Mouse (Mus musculus): ENCODE data around the gene H2afx. TPM values are rescaled to one million over a fixed set of nuclear protein-coding genes. Genes with fewer than 3 reads are reported as not detected.

The H2afx gene
- polyA plus RNA-seq, 1 experiment from 2014 or later, result 164 TPM

DNA sequence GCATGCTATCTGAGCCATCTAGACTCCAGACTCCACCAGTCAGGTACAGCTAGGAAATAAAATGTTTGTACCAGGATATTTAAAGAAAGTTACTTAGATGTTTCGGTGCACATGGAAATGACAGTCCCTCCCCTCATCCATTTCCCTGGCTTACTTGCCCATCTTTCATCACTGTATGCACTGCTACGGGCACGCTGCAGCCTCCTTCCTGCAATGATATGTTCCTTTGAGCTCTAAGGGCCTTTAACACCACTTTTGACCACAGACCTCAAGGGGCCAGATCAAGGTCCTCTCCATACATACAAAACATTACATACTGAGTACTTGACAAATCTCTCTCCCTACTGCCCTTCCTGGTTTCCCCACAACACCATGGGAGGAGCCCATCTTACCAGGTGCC lies 2.5 kb downstream of the H2afx start:
- peak overlapping the region; percentile 93 for H3K9ac ChIP-seq (replicated peaks)
- H3K27me3 ChIP-seq (ENCODE audit: insufficient read depth, low read length), result no peaks in the 10 kb centered on the region
- no peak for DNase-seq
- no peak for TF ChIP-seq EP300 (IDR thresholded peaks at IDR 0.05; ENCODE audit: low read depth)
- no peak for TF ChIP-seq CTCF (IDR thresholded peaks at IDR 0.05; ENCODE audit: low read depth)
- peak overlapping the region; percentile 79 for H3K4me3 ChIP-seq (ENCODE audit: low read depth, low read length)
- H3K36me3 ChIP-seq (replicated peaks; ENCODE audit: insufficient read depth, low read length), result peaks cover 72% of the 10 kb centered on the region
- H3K4me1 ChIP-seq (ENCODE audit: insufficient read depth), result peaks cover 20% of the 10 kb centered on the region
- no peaks in the 10 kb centered on the region for H3K9me3 ChIP-seq (ENCODE audit: low read length)
- H3K4me2 ChIP-seq (ENCODE audit: low read depth, low read length), result peak overlapping the region; percentile 79
- peak overlapping the region; percentile 49; the same call in 1 of the 2 replicates for H3K27ac ChIP-seq (ENCODE audit: low read depth)
- WGBS (ENCODE audit: insufficient replicate concordance), result 37% methylated on average over 3 of the region's 3 CpGs
- no peak for ATAC-seq

DNA sequence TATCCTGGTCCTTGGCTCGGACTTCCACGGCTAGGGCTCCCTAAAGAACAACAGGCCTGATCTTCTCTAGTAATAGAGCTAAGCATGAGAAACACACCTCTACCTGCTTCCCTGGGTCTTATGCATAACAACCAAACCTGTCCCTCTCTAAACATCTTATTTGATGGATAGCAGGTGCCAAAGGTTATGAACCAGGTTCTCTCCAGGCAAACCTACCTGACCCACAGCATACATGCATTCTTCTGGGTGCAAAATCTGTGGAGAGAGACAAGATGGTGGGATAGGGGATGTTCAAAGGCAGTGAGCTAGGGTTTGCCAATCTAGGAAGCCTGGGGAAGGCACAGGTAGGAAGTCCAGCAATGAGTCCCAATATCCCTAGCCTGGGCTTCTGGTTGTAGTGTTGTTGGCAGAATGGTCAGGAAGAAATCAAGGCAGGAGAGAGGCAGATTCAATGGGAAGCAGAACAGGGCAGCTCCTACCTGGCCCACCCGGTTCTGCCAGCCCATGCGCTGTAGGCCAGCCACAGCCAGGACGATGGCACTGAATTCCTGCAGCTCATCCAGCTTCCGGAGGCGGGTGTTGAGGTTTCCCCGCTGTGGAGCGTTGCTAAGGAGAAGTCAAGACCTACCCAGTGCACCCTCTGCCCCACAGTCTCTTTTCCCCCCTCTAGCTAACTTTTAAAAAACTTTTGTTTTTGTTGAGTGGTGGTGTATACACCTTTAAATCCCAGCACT lies 3.1 kb downstream of the H2afx start:
- H3K27ac ChIP-seq (ENCODE audit: low read depth), result peak overlapping the region; percentile 49; the same call in 1 of the 2 replicates
- H3K4me2 ChIP-seq (ENCODE audit: low read depth, low read length), result peak overlapping the region; percentile 79

GRCm38 (mm10) chr9:44338574-44338973 lies 4.1 kb downstream of the H2afx start:
- no peaks in the 10 kb centered on the region for H3K9me3 ChIP-seq (ENCODE audit: low read length)
- H3K27ac ChIP-seq (ENCODE audit: low read depth), result peak overlapping the region; percentile 19
- H3K4me1 ChIP-seq (ENCODE audit: insufficient read depth), result peaks cover 20% of the 10 kb centered on the region
- H3K27me3 ChIP-seq (ENCODE audit: insufficient read depth, low read length), result no peaks in the 10 kb centered on the region
- peaks cover 58% of the 10 kb centered on the region for H3K36me3 ChIP-seq (replicated peaks; ENCODE audit: insufficient read depth, low read length)
- H3K4me2 ChIP-seq (ENCODE audit: low read depth, low read length), result peak overlapping the region; percentile 79
- peak overlapping the region; percentile 93 for H3K9ac ChIP-seq (replicated peaks)
- DNase-seq (no peak), ATAC-seq (no peak)
- peak overlapping the region; percentile 79 for H3K4me3 ChIP-seq (ENCODE audit: low read depth, low read length)
- TF ChIP-seq CTCF (IDR thresholded peaks at IDR 0.05; ENCODE audit: low read depth) (peak; percentile 56), EP300 (IDR thresholded peaks at IDR 0.05; ENCODE audit: low read depth) (no peak)
- 75% methylated on average over 5 of the region's 5 CpGs for WGBS (ENCODE audit: insufficient replicate concordance)

More for the DNA sequence above, 3.1 kb downstream of the H2afx start:
- WGBS (ENCODE audit: insufficient replicate concordance), result 68% methylated on average over 9 of the region's 9 CpGs
- Histone ChIP-seq H3K4me1 (ENCODE audit: insufficient read depth) (peaks cover 20% of the 10 kb centered on the region), H3K9ac (replicated peaks) (peak overlapping the region; percentile 93), H3K9me3 (ENCODE audit: low read length) (no peaks in the 10 kb centered on the region), H3K4me3 (ENCODE audit: low read depth, low read length) (peak overlapping the region; percentile 79), H3K27me3 (ENCODE audit: insufficient read depth, low read length) (no peaks in the 10 kb centered on the region), H3K36me3 (replicated peaks; ENCODE audit: insufficient read depth, low read length) (peaks cover 67% of the 10 kb centered on the region)
- DNase-seq (no peak), ATAC-seq (no peak)
- TF ChIP-seq CTCF (IDR thresholded peaks at IDR 0.05; ENCODE audit: low read depth) (no peak), EP300 (IDR thresholded peaks at IDR 0.05; ENCODE audit: low read depth) (no peak)

DNA sequence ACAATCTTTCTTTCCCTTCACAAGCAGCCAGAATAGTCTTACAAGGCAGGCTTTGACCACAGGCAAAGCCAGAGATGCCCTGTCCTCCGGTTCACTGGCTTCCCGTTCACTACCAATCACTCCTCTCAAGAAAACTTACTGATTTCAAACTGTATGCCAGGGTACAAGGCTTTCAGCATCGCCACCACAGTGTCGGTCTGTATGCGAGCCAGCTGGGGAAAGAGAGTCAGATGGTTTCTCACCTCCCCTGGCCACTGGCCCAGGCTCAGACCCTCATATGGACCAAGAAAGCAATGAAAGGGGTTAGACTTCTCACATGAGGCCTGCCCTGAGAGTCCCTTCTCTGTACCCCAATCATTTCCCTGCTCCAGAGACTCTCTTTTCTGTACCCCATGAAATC lies 7.0 kb downstream of the H2afx start:
- Histone ChIP-seq H3K27me3 (ENCODE audit: insufficient read depth, low read length) (no peaks in the 10 kb centered on the region), H3K9ac (replicated peaks) (peak overlapping the region; percentile 95), H3K4me3 (ENCODE audit: low read depth, low read length) (peak overlapping the region; percentile 79), H3K4me1 (ENCODE audit: insufficient read depth) (peaks cover 14% of the 10 kb centered on the region), H3K9me3 (ENCODE audit: low read length) (no peaks in the 10 kb centered on the region), H3K4me2 (ENCODE audit: low read depth, low read length) (peak overlapping the region; percentile 79), H3K27ac (ENCODE audit: low read depth) (peak overlapping the region; percentile 96), H3K36me3 (replicated peaks; ENCODE audit: insufficient read depth, low read length) (peaks cover 56% of the 10 kb centered on the region)
- WGBS (ENCODE audit: insufficient replicate concordance), result 63% methylated on average over 5 of the region's 5 CpGs
- TF ChIP-seq CTCF (IDR thresholded peaks at IDR 0.05; ENCODE audit: low read depth), result no peak
- TF ChIP-seq EP300 (IDR thresholded peaks at IDR 0.05; ENCODE audit: low read depth), result no peak
- ATAC-seq, result no peak
- DNase-seq, result no peak

DNA sequence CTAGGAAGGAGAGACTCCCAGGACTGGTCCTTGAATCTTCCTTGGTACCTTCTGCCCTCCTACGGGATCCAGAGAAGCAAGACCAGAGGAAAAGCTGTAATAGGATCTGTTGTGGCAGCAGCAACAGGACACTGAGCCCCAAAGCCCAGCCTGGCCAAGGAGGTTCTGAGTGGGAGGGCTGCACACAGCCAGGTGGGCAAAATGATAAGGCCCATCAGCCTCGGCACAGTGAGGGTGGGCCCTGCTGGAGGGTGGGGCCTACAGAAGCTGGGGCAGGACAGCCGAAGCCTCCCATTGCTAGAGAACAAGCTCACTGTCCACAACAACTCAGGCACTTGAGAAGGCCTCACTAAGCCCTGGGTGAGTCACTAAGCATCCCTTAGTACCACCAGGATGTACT lies 7.7 kb downstream of the H2afx start:
- Histone ChIP-seq H3K27me3 (ENCODE audit: insufficient read depth, low read length) (no peaks in the 10 kb centered on the region), H3K4me1 (ENCODE audit: insufficient read depth) (peaks cover 10% of the 10 kb centered on the region), H3K27ac (ENCODE audit: low read depth) (peak overlapping the region; percentile 96), H3K9ac (replicated peaks) (peak overlapping the region; percentile 95), H3K9me3 (ENCODE audit: low read length) (no peaks in the 10 kb centered on the region), H3K4me2 (ENCODE audit: low read depth, low read length) (peak overlapping the region; percentile 79), H3K36me3 (replicated peaks; ENCODE audit: insufficient read depth, low read length) (peaks cover 53% of the 10 kb centered on the region), H3K4me3 (ENCODE audit: low read depth, low read length) (peak overlapping the region; percentile 79)
- 41% methylated on average over 3 of the region's 3 CpGs for WGBS (ENCODE audit: insufficient replicate concordance)
- DNase-seq (peak; percentile 86), ATAC-seq (peak; percentile 73)
- TF ChIP-seq EP300 (IDR thresholded peaks at IDR 0.05; ENCODE audit: low read depth) (peak; percentile 94), CTCF (IDR thresholded peaks at IDR 0.05; ENCODE audit: low read depth) (no peak)

GRCm38 (mm10) chr9:44342605-44343004 lies 8.1 kb downstream of the H2afx start:
- ATAC-seq (no peak), DNase-seq (no peak)
- Histone ChIP-seq H3K4me1 (ENCODE audit: insufficient read depth) (peaks cover 7% of the 10 kb centered on the region), H3K27me3 (ENCODE audit: insufficient read depth, low read length) (no peaks in the 10 kb centered on the region), H3K9ac (replicated peaks) (peak overlapping the region; percentile 95), H3K9me3 (ENCODE audit: low read length) (no peaks in the 10 kb centered on the region), H3K36me3 (replicated peaks; ENCODE audit: insufficient read depth, low read length) (peaks cover 53% of the 10 kb centered on the region), H3K4me2 (ENCODE audit: low read depth, low read length) (peak overlapping the region; percentile 79), H3K4me3 (ENCODE audit: low read depth, low read length) (peak overlapping the region; percentile 79), H3K27ac (ENCODE audit: low read depth) (peak overlapping the region; percentile 96)
- 59% methylated on average over 1 of the region's 1 CpGs for WGBS (ENCODE audit: insufficient replicate concordance)
- TF ChIP-seq CTCF (IDR thresholded peaks at IDR 0.05; ENCODE audit: low read depth) (no peak), EP300 (IDR thresholded peaks at IDR 0.05; ENCODE audit: low read depth) (no peak)

Measured in liver, postnatal 0 days (tissue).